21 mouse cellular contexts compared by ENCODE assay signal in the genomic region with DNA sequence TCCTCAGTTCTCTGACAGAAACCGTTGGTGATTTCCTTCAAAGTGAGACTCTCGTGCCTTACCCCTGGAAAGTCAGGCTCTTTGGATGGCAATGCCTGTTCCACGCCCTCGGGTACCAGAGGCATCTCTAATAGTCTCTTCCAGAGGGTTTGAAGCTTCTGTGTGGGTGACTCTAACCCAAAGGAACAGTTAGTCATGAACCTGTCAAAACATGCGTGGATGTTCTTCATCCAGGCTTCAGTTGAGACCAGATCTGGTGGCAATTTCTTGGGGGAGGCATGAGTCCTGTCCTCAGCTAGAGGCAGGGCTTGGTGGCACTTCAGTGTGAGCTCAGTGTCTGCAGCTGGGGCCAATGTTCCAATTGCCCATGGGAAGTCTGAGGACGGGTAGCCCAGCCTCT.
DNase-seq lines count a peak whose midpoint lies in the region; TF ChIP-seq lines count a peak whose summit lies in the region.
"Had no signal": no experiment of that assay in that cellular context is flagged by ENCODE, and none has a peak within 500 bp of the region (broad histone marks: within the 10 kb centered on the region; RNA-seq: fewer than 3 reads in every experiment).

No protein-coding gene starts in this region.

- WGBS in olfactory bulb, adult 2 months: 45% methylated on average over 6 of the region's 6 CpGs

- no peak for TF ChIP-seq CTCF in layer of hippocampus, adult 2 months (conservative IDR thresholded peaks at IDR 0.05)
- no peak for TF ChIP-seq CTCF in olfactory bulb, adult 2 months (IDR thresholded peaks at IDR 0.05; ENCODE audit: insufficient read depth, low read depth, low read length)

- DNase-seq in layer of hippocampus, adult 2 months (ENCODE audit: low spot score in 2 of 2): no peak
- DNase-seq in layer of hippocampus, postnatal 36 days: no peak
- DNase-seq in brain, adult 2 months (ENCODE audit: low read depth, low spot score): peak; percentile 80
- DNase-seq in embryo, embryonic 10 days (ENCODE audit: low spot score): no peak
- DNase-seq in cerebellum, adult 11-12 months: no peak
- DNase-seq: adrenal gland, adult 8-10 months; adrenal gland, postnatal 14 days; adrenal gland, postnatal 36 days; B cell, adult 2 months; cerebellum, adult 11 months; cerebellum, adult 2 months; cerebellum, adult 9-10 months; cerebellum, postnatal 10 days; cerebellum, postnatal 25 days; embryo, embryonic 11 days had no signal

- peak overlapping the region; percentile 53 for H3K27ac ChIP-seq in layer of hippocampus, adult 2 months
- peak overlapping the region; percentile 69 for H3K27ac ChIP-seq in olfactory bulb, adult 2 months (ENCODE audit: insufficient read depth, low read depth, low read length)
- H3K27ac ChIP-seq: embryonic facial prominence, embryonic 13.5 days; embryonic facial prominence, embryonic 15.5 days; forebrain, embryonic 10.5 days; forebrain, embryonic 12.5 days had no signal

- H3K4me1 ChIP-seq in olfactory bulb, adult 2 months (ENCODE audit: control insufficient read depth, insufficient read depth, low read length): peaks cover 50% of the 10 kb centered on the region

- TF ChIP-seq POLR2A in olfactory bulb, adult 2 months (IDR thresholded peaks at IDR 0.05; ENCODE audit: insufficient read depth, low read depth, low read length): no peak

- H3K4me3 ChIP-seq in layer of hippocampus, adult 2 months: no peak overlapping the region
- H3K4me3 ChIP-seq in olfactory bulb, adult 2 months (ENCODE audit: insufficient read depth, low read depth, low read length): no peak overlapping the region
- H3K4me3 ChIP-seq: embryonic facial prominence, embryonic 13.5 days; embryonic facial prominence, embryonic 15.5 days; erythroblast, embryonic 14.5 days; forebrain, embryonic 10.5 days; forebrain, embryonic 12.5 days had no signal
